Mouse (Mus musculus): ENCODE measurements around the gene Arntl. TPM values are rescaled to one million over a fixed set of nuclear protein-coding genes. Genes with fewer than 3 reads are reported as not detected.
A peak's percentile ranks its signal among the peaks of the same experiment; 100 is the strongest.
"Not testable (repeated sequence)": the region's sequence is repeated elsewhere in the genome, so short reads cannot be mapped to it uniquely, and the experiment has no call there.

The Arntl gene
- total RNA-seq, 2 experiments from 2014 or later, result 41.9 to 45.7 TPM

DNA sequence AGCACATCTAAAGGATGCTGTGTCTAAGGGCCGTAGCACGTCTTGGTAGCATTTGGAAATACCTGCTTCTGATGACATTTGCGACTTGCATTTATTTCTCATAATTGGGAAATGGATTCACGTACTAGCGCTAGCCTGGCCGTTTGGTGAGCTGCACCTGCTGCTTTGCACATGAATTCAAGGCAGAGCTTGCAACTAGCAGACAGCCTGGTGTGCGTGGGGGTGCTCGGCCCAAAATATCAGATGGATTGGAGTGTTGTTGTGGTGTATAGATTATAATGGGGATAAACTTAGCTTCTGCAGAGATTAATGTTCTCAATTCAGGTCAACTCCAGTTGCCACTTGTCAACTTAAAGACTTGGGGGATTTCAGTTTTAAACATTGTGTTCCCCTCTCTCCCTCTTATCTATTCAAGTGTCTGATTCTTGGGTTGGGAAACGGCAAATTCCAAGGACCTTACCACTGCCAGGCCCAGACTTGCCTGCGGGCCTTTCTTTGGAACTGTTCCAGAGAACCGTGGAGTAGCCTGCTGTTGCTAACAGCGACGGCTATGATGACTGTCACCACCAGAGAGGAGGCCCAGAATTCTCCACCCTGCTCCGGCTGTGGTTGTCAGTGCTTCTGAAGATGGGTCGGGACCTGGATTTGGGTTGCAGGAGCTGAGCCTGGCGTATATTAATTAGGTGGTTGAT is 42.0 kb downstream of the Arntl start:
- DNase-seq (ENCODE audit: low spot score in 2 of 2), result peak in 1 of 2 experiments; percentile 36

- DNase-seq (ENCODE audit: low spot score in 2 of 2), result peak; percentile 57 to 61
These were observed 43.2 kb downstream of the Arntl start for GRCm38 (mm10) chr7:113250433-113250991.

DNA sequence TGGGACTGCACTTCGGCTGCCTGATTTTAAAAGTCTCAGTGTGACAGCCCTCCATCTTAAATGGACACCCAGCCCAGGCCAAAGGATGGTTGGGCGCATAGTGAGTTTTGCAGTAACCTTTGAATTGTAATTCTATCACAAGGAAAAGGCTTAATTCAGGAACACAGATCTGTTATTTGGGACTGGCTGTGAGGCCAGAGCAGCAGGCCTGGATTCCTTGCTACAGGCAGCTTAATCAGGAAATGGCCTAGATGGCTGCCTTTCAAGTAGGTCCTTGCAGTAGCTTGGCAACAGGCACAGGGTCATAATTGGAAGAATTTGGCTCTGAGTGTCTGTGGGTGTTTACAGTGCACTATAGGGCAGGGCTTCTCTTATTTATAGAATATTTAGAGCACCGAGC is 43.7 kb downstream of the Arntl start:
- no peak for DNase-seq (ENCODE audit: low spot score in 2 of 2)

DNA sequence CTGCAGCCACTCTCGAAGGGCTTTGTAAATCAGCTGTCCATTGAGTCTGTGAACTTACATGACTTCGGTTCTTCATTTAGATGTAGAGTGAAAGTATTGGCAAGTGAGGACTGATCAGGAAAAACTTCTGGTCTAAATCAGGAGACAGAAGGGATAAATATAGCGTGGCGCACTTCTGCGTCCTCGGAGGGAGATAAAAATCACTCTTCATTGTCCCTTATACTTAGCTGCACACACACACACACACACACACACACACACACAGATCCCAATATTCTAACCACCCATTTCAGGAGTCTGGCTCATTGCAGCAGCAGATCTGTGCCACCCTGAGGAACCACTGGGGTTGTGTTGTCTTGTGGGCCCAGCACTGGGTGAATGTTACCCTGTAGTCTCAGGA is 44.3 kb downstream of the Arntl start:
- no peak for DNase-seq (ENCODE audit: low spot score in 2 of 2)

DNA sequence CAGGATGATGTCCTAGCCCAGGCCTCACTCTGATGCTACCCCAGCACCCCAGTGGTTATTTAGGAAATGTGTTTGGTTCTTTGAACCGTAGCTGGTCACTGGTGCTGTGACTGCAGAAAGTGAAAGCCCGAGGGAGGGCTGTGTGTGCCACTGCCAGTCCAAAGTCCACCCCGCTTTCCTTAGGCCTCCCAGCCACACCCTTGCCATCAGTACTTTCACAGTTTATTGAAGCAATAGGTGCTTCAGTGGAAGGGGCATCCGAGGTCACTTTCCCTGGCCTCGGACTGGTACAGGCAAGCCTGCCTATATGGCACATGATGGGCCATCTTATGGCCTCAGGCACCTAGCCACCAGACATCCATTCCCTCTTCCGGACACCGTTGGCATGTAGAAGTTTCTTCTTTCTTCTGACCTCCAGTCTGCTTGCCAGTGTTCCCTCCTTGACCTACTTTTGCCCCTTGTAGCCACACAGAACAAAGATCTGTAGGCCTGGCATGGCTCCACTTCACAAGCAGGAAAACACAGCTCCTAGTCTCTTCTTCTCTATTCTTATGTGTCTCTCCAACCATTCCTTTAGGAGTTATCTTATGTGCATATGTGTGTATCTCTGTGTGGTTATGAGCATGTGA is 46.6 kb downstream of the Arntl start:
- peak in 1 of 2 experiments; percentile 16 for DNase-seq (ENCODE audit: low spot score in 2 of 2)

DNA sequence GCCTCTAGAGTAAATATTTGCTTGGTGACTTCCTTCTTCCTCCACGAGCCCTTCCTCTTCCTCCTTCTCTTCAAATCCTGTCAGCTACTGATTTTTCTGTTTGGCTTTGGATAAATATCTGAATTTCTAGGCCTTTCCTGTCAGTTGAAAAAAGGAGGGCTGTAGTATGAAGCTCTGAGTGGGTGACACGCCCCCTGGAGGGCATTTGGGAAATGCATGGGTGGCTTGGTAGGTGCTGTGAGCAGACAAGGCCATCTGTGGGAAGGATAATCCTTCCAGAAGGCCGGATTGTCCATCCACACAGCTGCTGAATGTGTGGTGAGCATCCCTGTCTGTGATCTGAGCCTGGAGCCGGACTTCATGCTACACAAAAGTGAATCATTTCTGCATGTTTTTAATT is 48.8 kb downstream of the Arntl start:
- peak in 1 of 2 experiments; percentile 38 for DNase-seq (ENCODE audit: low spot score in 2 of 2)

DNA sequence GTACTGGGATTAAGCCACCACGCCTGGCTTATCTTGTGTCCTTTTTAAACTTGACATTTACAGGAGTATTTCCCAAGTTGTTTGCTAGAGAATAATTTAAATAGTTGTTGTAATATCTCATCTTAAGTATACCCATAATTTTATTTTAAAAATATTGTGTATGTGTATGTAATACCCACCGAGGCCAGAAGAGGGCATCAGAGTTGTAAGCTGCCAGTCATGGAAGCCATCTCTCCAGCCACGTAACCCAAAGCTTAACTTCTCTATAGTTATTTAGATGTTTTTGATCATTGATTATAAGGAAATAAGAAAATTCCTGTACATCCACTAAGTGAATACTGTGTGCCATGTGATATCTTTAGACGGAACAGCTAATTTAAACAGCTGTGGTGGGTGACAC is 51.2 kb downstream of the Arntl start:
- no peak for DNase-seq (ENCODE audit: low spot score in 2 of 2)

GRCm38 (mm10) chr7:113260321-113261167 is 53.3 kb downstream of the Arntl start:
- peak; percentile 46 to 52 for DNase-seq (ENCODE audit: low spot score in 2 of 2)

DNA sequence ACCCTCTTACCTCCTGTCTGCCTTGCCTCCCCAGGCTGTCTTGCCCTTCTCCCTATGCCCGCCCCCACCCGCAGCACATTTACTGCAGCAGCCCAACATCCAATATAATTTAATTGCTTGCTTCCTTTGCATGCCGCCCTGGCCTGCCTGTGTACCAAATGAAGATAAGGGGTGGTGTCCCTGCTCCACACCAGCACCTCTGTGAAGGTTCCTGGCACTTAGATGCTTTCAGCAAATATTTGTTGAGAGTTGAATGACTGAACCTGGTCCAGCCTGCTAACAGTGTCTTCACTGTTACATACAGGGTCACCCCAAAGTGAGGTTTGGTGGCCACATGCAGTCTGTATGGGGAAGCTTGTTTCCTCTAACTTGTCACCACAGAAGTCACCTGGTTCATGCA is 54.4 kb downstream of the Arntl start:
- no peak for DNase-seq (ENCODE audit: low spot score in 2 of 2)

DNA sequence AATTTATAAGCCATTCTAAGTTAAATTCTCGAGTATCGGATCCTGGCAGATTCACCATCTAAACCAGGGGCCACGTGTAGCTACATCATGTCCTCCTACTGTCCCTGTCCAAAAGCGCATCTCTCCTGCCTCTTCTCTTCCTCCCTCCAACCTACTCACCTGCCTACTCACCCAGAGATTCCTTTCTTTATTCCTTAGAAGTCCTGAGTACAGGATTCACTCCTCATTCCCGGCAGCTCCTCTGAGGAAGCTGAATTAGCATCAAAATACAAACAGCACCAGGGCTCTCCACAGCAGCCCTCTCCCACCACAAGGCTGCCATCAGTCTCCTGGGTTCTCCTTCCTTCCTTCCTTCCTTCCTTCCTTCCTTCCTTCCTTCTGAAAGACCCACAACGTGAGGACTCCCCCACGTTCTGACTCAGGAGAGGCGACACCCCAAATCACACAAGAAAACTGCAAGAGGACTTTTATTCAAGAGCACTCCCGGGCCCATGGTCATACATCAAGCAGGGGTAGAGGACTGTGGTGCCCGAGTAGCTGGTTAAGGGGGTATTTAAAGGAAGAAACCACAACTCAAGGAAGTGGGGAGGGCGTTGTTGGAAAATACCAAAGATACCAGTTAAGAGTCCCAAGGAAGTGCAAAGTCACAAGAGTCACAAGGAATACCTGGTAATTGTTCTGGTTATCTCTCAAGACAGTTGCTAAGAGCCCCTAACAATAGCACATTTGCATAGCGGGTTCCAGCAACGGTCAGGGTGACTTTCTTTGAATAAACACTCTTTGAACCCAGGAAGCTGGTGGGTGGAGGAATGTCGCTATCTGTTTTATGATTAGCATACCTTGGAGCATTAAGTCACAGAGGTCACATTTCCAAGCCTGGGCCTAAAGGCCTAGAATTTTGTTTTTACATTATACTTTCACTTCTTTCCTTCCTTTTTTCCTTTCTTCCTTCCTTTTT is 55.5 kb downstream of the Arntl start:
- DNase-seq (ENCODE audit: low spot score in 2 of 2), result not testable (repeated sequence)

- no peak for DNase-seq (ENCODE audit: low spot score in 2 of 2)
These were observed 56.7 kb downstream of the Arntl start for GRCm38 (mm10) chr7:113263990-113264389.

- peak; percentile 63 to 69 for DNase-seq (ENCODE audit: low spot score in 2 of 2)
These were observed 61.0 kb downstream of the Arntl start for GRCm38 (mm10) chr7:113268287-113268686.

DNA sequence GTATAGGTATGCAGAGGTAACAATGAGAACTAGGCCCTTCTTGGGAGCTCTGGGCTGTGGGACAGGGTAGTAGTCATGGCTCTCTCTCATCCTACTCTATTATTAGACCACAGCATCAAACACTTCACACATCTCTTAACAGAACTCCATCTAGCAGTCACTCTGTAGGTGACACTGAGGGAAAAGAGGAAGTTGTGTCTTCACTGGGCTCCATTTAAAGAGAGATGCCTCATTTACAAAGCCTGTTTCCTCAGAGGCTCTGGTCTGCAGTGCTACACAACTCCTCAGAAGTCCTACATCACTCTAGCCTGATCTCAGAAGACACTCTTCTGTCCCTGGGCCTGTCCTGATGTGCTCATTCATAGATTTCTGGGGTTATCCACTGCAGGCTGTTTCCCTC is 61.8 kb downstream of the Arntl start:
- DNase-seq (ENCODE audit: low spot score in 2 of 2), result no peak

- no peak for DNase-seq (ENCODE audit: low spot score in 2 of 2)
These were observed 62.7 kb downstream of the Arntl start for GRCm38 (mm10) chr7:113269921-113270320.

- no peak for DNase-seq (ENCODE audit: low spot score in 2 of 2)
These were observed 63.3 kb downstream of the Arntl start for GRCm38 (mm10) chr7:113270551-113270950.

GRCm38 (mm10) chr7:113270991-113271390 is 63.7 kb downstream of the Arntl start:
- DNase-seq (ENCODE audit: low spot score in 2 of 2), result no peak

DNA sequence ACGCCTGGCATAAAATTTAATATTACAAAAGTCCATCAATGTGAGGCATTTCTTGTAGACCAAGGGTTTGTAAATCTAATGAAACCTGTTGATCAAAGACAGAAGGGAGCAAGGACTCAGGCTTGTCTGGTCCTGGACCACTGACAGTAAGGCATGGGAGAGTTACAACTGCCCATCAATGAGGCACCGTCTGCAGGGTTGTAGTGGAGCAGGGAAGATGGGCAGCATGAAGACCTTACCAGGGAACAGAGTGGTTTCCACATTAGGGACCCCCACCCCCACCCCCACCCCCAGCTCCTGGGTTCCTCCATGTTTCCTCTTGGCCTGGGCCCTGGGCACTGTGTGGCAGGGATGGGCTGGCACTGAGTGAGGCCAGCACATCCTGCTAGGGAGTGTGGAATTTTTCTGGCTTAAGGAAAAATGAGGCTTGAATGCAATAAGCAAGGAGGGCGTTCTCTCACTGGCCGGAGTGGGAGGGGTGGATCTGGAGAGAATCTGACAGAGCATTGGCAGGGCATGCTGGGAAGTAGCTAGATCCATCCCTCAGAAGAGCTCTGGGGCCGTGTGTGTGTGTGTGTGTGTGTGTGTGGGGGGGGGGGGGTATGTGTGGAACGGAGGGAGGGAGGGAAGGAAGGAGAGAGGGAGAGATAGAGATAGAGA is 65.2 kb downstream of the Arntl start:
- DNase-seq (ENCODE audit: low spot score in 2 of 2), result no peak

DNA sequence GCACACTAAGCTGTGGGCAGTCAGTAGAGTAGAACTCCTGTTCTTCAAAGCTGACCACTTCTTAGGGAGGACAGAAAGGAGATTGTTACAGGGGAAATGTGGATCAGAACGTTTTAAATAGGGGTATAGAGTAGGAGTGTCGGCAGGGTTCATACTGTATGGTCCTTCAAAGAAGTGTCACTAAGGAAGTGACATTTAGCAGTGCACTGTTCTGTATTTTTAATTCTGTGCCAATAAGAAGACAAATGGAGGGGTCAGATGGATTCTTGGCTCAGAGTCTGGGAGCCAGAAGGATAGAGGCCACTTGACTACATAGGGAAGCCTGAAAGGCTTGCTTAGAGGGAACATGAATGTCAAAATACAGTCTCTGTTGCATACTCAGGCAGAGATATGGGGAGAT is 70.0 kb downstream of the Arntl start:
- no peak for DNase-seq (ENCODE audit: low spot score in 2 of 2)

DNA sequence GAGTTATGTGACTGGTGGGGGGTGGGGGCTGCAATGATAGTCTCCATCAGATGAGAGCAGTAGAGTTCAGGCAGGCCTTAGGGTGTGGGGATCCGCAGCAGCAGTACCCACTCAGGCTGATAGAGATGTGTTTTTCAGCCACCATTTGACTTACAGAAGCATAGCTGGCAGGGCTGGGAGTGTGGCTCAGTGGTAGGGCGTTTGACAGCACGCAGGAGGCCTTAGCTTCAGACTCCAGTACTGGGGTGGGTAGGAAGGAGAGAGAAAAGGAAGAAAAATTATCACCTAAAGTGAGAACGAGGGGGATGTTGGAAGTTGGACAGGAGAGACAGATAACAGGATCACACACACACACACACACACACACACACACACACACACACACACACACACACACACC is 71.2 kb downstream of the Arntl start:
- no peak for DNase-seq (ENCODE audit: low spot score in 2 of 2)

GRCm38 (mm10) chr7:113279246-113279645 is 72.0 kb downstream of the Arntl start:
- DNase-seq (ENCODE audit: low spot score in 2 of 2), result no peak

All from adrenal gland, adult 18-20 months (tissue).